Mouse (Mus musculus) heart, embryonic 12.5 days (tissue): ENCODE results near the gene Prok1. TPM values are rescaled to one million over a fixed set of nuclear protein-coding genes. Genes with fewer than 3 reads are reported as not detected.

ENCODE experiments used
- ATAC-seq: fragments of 200-750 bp; cut with Nextera tagmentation; 2 replicates; pipeline ENCODE4 v1.8.0; 2017; ENCODE audit warnings: moderate TSS enrichment, moderate library complexity; ENCODE audit not compliant: insufficient number of reproducible peaks, low FRiP score
- H3K27ac ChIP-seq: fragments of 300-500 bp; sonication (generic); 2 replicates; pipeline ENCODE4 v1.5.1; 2016; ENCODE audit warnings: mild to moderate bottlenecking, moderate library complexity; ENCODE audit not compliant: poor library complexity, severe bottlenecking
- H3K27me3 ChIP-seq: fragments of 300-500 bp; sonication (generic); replicated peaks from 2 replicates; pipeline ENCODE4 v1.6.1; 2016; ENCODE audit warnings: mild to moderate bottlenecking, moderate library complexity
- H3K36me3 ChIP-seq: fragments of 300-500 bp; sonication (generic); 2 replicates; pipeline ENCODE4 v1.6.1; 2016; ENCODE audit warnings: mild to moderate bottlenecking, moderate library complexity
- H3K4me1 ChIP-seq: fragments of 300-500 bp; sonication (generic); replicated peaks from 2 replicates; pipeline ENCODE4 v1.6.1; 2016; ENCODE audit warnings: mild to moderate bottlenecking
- H3K4me2 ChIP-seq: fragments of 300-500 bp; sonication (generic); 2 replicates; pipeline ENCODE4 v1.6.1; 2016; ENCODE audit warnings: mild to moderate bottlenecking, moderate library complexity
- H3K4me3 ChIP-seq: fragments of 300-500 bp; sonication (generic); 2 replicates; pipeline ENCODE4 v1.5.1; 2016; ENCODE audit warnings: mild to moderate bottlenecking
- H3K9ac ChIP-seq: fragments of 300-500 bp; sonication (generic); 2 replicates; pipeline ENCODE4 v1.6.1; 2016; ENCODE audit warnings: mild to moderate bottlenecking, moderate library complexity
- H3K9me3 ChIP-seq: fragments of 300-500 bp; sonication (generic); replicated peaks from 2 replicates; pipeline ENCODE4 v1.6.1; 2016; ENCODE audit warnings: mild to moderate bottlenecking, moderate library complexity
- WGBS: fragments of 180-500 bp; shearing (Covaris S2); methylation state at CpG from one replicate; pipeline ENCODE4 v1.1.7; 2016; 5-methylcytosine and 5-hydroxymethylcytosine counted together
- polyA plus RNA-seq: library from polyadenylated mRNA; unstranded; fragments of >200 nt; fragmentation: Nextera tagmentation; extraction: Ambion mirVana; gene quantifications from 2 replicates; pipeline ENCODE4 v1.2.1, GENCODE M21; 2016

Gene Prok1
- polyA plus RNA-seq, 1 experiment from 2014 or later: not detected

- Histone ChIP-seq H3K9me3 (no peaks in the 10 kb centered on the region), H3K4me1 (no peaks in the 10 kb centered on the region), H3K9ac (no peak overlapping the region), H3K27me3 (no peaks in the 10 kb centered on the region), H3K36me3 (no peaks in the 10 kb centered on the region), H3K4me3 (no peak overlapping the region), H3K4me2 (no peak overlapping the region), H3K27ac (no peak overlapping the region)
- no peak for ATAC-seq
- 65% methylated on average over 8 of the region's 8 CpGs for WGBS
These were observed 23.0 kb downstream of the Prok1 start for GRCm38 (mm10) chr3:107216400-107217100.

- 73% methylated on average over 5 of the region's 5 CpGs for WGBS
- Histone ChIP-seq H3K9me3 (no peaks in the 10 kb centered on the region), H3K9ac (no peak overlapping the region), H3K27me3 (no peaks in the 10 kb centered on the region), H3K4me3 (no peak overlapping the region), H3K4me2 (no peak overlapping the region), H3K4me1 (no peaks in the 10 kb centered on the region), H3K27ac (no peak overlapping the region), H3K36me3 (no peaks in the 10 kb centered on the region)
- ATAC-seq: no peak
These were observed 24.9 kb downstream of the Prok1 start for GRCm38 (mm10) chr3:107214606-107215005.

DNA sequence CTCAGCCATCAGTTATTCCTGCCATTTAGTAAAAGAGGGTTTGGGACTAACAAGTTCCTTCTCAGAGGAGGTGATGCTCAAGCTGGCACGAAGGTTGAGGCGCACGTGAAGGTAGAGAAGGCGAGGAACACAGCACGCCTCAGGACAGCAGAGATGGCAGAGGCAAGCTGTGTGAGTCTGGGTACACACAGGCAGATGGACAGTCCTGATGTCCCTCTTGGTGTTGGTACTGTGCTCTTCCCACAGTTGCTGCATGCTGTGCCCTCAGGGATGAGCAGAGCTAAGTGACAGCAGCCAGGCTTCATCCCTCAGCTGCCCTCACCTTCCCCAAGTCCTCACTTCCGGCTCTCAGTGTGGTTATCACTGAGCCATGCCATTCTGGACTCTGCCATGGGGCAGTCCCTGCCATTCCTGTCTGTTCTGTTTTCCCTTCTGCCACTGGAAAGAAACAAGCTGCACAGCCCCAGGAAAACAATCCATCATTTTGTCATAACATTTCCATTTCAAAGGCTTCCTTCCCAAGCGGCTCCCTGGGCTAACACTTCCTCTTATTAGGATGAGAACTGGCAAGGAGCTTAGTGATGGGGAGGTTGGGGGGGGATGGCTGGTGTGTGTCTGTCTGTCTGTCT lies 31.8 kb downstream of the Prok1 start:
- WGBS: 64% methylated on average over 7 of the region's 7 CpGs
- ATAC-seq: no peak

DNA sequence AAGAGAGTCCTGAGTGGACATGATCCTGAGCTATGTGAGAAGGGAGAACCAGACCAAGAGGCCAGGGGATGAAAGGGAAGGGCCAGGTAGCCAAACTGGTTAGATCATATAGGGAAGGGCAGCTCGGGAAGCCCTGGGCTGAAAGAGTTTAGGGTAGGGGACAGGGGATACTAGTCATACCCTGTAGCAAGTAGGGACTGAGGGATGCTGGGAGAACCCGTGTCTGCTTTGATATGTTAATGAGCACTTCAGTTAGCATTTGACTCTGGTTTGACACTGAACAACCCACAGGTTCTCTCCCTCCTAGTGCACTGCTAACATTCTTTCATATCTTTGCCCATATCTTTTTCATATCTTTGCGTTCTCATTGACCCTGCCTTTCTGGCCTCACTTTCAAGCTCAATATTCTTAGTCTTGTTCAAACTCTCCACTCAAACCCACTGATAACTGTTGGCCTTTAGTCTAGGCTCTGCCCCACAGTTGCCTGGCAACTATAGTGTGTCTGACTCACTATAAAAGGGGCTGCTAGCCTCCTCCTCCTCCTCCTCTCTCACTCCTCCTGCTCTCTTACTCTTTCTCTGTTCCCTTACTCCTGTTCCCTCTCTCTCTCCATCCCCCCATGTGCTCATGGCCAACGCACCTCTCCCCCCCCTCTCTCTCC lies 32.9 kb downstream of the Prok1 start:
- Histone ChIP-seq H3K9me3 (no peaks in the 10 kb centered on the region), H3K36me3 (no peaks in the 10 kb centered on the region), H3K9ac (no peak overlapping the region), H3K27me3 (peaks cover 7% of the 10 kb centered on the region; the same call in 1 of the 2 replicates), H3K4me3 (no peak overlapping the region), H3K4me1 (no peaks in the 10 kb centered on the region; the same call in 1 of the 2 replicates), H3K4me2 (no peak overlapping the region), H3K27ac (no peak overlapping the region)
- WGBS: 43% methylated on average over 4 of the region's 4 CpGs
- no peak for ATAC-seq

More for the DNA sequence above, 31.8 kb downstream of the Prok1 start:
- H3K4me2 ChIP-seq: no peak overlapping the region
- no peaks in the 10 kb centered on the region for H3K36me3 ChIP-seq
- peaks cover 7% of the 10 kb centered on the region; the same call in 1 of the 2 replicates for H3K27me3 ChIP-seq
- no peak overlapping the region for H3K27ac ChIP-seq
- H3K4me1 ChIP-seq: no peaks in the 10 kb centered on the region; the same call in 1 of the 2 replicates
- no peak overlapping the region for H3K9ac ChIP-seq
- H3K9me3 ChIP-seq: no peaks in the 10 kb centered on the region
- H3K4me3 ChIP-seq: no peak overlapping the region

DNA sequence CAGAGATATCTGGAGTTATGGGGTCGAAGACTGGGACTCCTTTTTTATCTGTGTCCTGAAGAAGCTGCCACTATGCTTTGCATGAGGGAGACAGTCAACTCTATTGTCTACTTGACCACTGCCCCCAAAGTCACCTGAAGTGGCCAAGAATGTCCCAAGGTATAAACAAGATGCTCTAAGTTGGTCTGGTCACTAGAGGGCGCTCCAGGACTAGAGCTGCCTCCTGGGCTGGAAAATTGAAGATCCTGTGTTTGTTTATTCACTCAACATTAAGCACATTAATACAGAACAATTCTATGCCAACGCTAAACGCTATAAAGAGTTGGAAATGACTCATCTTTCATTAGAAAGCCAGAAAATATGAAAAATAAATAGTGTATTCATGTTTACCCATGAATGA lies 33.5 kb downstream of the Prok1 start:
- H3K27ac ChIP-seq: no peak overlapping the region
- no peak overlapping the region for H3K9ac ChIP-seq
- peaks cover 7% of the 10 kb centered on the region; the same call in 1 of the 2 replicates for H3K27me3 ChIP-seq
- no peaks in the 10 kb centered on the region for H3K9me3 ChIP-seq
- 5% methylated on average over 4 of the region's 4 CpGs for WGBS
- H3K4me1 ChIP-seq: no peaks in the 10 kb centered on the region; the same call in 1 of the 2 replicates
- no peak overlapping the region for H3K4me3 ChIP-seq
- no peak overlapping the region for H3K4me2 ChIP-seq
- no peaks in the 10 kb centered on the region for H3K36me3 ChIP-seq
- ATAC-seq: no peak

DNA sequence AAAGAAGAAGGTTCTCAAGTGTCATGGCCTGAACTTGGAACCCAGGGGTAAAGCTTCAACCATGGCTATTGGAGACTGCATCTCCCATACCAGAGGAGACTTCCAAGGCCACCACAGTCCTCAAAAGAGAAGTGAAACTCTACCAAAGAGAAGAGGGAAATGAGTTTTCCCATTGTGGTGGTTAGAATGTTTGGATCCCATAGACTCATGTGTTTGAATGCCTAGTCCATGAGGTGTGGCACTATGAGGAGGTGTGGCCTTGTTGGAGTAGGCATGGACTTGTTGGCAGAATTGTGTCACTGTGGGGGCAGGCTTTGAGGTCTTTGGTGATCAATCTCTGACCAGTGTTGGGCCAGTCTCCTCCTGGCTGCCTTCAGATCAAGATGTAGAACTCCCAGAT lies 34.3 kb downstream of the Prok1 start:
- no peaks in the 10 kb centered on the region for H3K36me3 ChIP-seq
- peaks cover 7% of the 10 kb centered on the region; the same call in 1 of the 2 replicates for H3K27me3 ChIP-seq
- no peak overlapping the region for H3K9ac ChIP-seq
- H3K4me3 ChIP-seq: no peak overlapping the region
- H3K4me1 ChIP-seq: no peaks in the 10 kb centered on the region; the same call in 1 of the 2 replicates
- no peak overlapping the region for H3K4me2 ChIP-seq
- no peak overlapping the region for H3K27ac ChIP-seq
- no peak for ATAC-seq
- no peaks in the 10 kb centered on the region for H3K9me3 ChIP-seq

DNA sequence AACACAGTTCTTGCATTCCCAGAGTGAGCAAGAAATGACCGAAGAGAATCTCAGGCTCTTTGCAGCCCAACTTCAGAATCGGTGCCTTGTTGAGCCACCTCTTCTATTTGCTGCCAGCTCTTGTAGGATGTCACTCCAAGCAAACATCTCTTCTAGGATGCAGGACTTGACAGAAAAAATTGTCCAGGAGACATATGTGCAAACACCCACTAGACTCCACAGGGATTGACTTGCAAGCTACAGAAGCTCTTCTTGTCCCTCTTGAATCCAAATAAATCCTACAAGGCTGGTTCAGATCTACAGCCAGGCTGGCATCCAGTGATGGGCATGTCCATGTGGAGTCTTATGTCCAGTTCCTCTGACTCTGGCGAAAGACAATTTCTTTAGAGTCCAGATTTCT lies 35.1 kb downstream of the Prok1 start:
- Histone ChIP-seq H3K4me2 (no peak overlapping the region), H3K27me3 (peaks cover 7% of the 10 kb centered on the region; the same call in 1 of the 2 replicates), H3K9me3 (no peaks in the 10 kb centered on the region), H3K4me1 (no peaks in the 10 kb centered on the region; the same call in 1 of the 2 replicates), H3K4me3 (no peak overlapping the region), H3K9ac (no peak overlapping the region), H3K36me3 (no peaks in the 10 kb centered on the region), H3K27ac (no peak overlapping the region)
- ATAC-seq: no peak
- WGBS: 71% methylated on average over 3 of the region's 3 CpGs

- 42% methylated on average over 9 of the region's 9 CpGs for WGBS
- peaks cover 7% of the 10 kb centered on the region; the same call in 1 of the 2 replicates for H3K27me3 ChIP-seq
- no peak overlapping the region for H3K9ac ChIP-seq
- H3K4me3 ChIP-seq: no peak overlapping the region
- ATAC-seq: no peak
- H3K4me1 ChIP-seq: no peaks in the 10 kb centered on the region; the same call in 1 of the 2 replicates
- H3K27ac ChIP-seq: no peak overlapping the region
- no peak overlapping the region for H3K4me2 ChIP-seq
- no peaks in the 10 kb centered on the region for H3K9me3 ChIP-seq
- H3K36me3 ChIP-seq: no peaks in the 10 kb centered on the region
These were observed 38.0 kb downstream of the Prok1 start for GRCm38 (mm10) chr3:107201310-107202180.

- no peak overlapping the region for H3K4me3 ChIP-seq
- no peak overlapping the region for H3K27ac ChIP-seq
- 31% methylated on average over 6 of the region's 6 CpGs for WGBS
- H3K9me3 ChIP-seq: no peaks in the 10 kb centered on the region
- H3K36me3 ChIP-seq: no peaks in the 10 kb centered on the region
- H3K4me1 ChIP-seq: no peaks in the 10 kb centered on the region
- peaks cover 16% of the 10 kb centered on the region for H3K27me3 ChIP-seq
- no peak overlapping the region for H3K4me2 ChIP-seq
- H3K9ac ChIP-seq: no peak overlapping the region
- ATAC-seq: no peak
These were observed 51.1 kb downstream of the Prok1 start for GRCm38 (mm10) chr3:107188226-107188899.

DNA sequence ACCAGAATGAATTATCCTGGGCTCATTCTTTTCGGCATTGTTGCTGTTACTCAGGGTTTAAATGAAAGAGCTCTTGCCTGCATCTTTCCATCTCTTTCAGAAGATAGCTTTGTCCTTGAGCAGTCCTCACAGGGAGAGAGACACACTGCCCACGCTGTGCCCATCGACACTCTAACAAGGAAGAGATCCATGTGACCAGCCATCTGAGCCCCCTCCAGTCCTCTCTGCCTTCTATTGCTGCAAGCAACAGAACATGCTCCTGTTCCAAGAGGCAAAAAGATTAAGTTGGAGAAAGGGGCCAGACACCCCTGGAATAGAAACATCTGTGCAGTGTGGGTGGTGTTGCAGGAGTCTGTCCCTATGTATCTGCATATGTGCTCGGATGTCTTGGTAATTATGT lies 52.5 kb downstream of the Prok1 start:
- Histone ChIP-seq H3K9ac (no peak overlapping the region), H3K4me2 (no peak overlapping the region), H3K4me1 (no peaks in the 10 kb centered on the region), H3K27me3 (peaks cover 8% of the 10 kb centered on the region; the same call in 1 of the 2 replicates), H3K27ac (no peak overlapping the region), H3K9me3 (no peaks in the 10 kb centered on the region), H3K36me3 (no peaks in the 10 kb centered on the region), H3K4me3 (no peak overlapping the region)
- WGBS: 75% methylated on average over 4 of the region's 4 CpGs
- no peak for ATAC-seq
